Mouse (Mus musculus): ENCODE results near the gene Ggt5.

The Ggt5 gene

DNA sequence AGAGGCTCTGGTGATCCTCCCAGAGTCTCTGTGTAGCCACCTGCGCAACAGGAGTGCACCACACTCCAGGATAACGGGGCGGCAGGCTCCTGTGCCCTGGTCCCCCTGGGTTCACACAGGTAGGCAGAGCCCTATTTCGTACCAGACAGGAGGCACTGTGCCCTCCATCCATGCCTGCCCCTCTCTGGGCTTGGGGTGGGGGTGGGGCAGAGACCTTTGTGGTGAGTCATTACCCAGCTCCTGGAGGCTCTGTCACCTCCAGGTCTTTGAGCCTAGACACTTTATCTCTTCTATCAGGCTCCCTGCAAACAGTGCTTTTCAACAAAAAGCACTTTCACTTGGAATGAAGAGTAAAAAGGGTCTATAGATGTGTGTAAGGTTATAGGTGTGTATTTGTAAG is 20.3 kb upstream of the Ggt5 start:
- DNase-seq: no peak

DNA sequence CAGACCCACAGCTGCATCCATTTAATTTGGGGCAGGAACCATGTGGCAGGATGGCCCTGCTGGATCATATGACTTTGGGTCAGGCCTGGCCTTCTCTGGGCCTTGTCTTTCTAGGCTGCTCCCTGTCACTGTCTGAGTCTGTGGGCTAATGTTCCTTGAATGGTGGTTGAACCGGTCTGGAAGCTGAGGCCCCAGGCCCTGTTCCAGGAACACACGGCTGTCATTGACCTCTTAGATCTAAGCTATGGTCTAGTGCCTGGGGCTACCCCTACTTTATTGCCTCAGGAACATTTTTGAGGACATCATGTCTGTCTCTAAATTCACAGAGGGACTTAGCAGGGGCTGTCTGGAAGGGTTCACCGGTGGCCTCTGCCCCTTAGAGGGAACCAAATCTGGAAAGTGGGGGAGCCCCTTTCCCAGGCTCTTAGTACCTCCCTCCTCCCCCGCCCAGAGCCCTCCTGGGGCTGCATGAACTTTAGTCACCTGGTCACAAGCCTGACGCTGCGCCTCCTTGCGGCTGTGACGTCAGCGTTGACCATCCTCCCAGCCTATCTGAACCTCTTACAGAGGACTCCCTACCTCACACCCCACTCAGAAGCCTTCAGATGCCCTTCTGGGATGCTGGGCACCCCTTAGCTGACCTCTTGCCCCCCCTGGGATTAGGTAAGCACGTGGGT is 18.0 kb upstream of the Ggt5 start:
- peak; percentile 84 for DNase-seq

DNA sequence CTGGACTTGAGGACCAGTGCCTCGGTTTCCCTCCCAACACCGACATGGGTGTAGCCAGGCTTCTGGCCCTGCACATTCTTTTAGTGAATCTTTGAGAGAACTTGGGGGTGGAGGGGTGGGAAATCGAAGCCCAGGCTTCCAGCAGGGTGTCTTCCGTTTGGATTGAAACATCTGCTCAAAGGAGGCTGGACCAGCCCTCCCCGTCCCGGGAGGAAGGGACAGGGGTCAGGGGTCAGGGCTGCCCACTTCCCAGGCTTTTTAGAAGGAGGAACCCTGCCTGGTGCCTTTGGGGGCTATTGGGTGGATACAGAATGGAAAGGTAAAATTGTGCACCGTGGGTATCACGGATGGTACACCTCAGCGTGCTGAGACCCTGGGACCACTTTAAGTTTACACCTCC is 17.2 kb upstream of the Ggt5 start:
- no peak for DNase-seq

DNA sequence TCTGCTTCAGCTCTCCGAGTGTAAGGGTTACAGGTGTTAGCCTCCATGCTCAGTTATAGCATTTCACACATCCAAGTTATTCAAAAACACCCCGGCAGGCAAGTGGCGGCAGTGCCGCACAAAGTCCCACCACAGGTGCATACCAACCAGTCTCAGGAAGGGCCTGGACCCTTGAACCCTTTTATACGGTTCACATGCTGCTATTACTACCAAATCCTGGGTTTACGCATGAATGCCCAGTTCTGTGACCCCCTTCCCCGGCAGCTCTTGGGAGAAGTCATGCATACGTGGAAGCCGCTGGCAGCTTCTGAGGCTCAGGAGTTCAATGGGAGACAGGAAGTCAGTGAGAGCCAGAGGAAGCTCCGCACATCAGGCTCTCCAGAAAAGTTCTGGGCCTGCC is 16.0 kb upstream of the Ggt5 start:
- peak; percentile 86 for DNase-seq

DNA sequence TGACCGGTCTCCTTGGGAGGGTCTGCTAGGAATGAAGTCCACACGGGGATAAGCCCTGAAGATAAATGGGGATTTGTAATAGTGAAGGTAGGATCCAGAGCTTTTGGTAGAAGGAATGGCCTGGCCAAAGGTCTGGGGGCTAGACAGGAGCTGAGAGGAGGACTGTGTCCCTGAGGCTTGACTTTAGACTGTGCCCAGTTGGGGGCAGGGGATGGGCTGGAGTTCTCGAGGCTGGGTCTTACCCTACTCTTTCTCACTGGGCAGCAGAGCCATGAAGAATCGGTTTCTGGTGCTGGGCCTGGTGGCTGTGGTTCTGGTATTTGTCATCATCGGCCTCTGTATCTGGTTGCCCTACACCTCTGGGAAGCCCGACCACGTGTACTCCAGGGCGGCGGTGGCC is 15.2 kb upstream of the Ggt5 start:
- peak; percentile 51 for DNase-seq

DNA sequence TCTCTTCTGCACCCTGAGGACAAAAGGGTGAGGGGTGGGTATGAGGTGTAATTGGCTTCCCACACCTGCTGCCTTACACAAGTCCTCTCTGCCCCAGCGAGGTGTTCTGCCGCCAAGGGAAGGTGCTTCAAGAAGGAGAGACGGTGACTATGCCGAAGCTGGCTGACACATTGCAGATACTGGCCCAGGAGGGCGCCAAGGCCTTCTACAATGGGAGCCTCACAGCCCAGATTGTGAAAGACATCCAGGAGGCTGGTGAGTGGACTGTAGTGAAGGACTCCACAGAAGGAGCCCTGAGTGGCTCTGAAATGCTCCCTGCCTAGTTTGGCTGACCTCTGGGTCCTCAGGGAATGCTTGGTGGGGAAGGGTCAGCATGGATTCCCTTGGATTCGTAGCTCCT is 10.0 kb upstream of the Ggt5 start:
- DNase-seq: no peak

DNA sequence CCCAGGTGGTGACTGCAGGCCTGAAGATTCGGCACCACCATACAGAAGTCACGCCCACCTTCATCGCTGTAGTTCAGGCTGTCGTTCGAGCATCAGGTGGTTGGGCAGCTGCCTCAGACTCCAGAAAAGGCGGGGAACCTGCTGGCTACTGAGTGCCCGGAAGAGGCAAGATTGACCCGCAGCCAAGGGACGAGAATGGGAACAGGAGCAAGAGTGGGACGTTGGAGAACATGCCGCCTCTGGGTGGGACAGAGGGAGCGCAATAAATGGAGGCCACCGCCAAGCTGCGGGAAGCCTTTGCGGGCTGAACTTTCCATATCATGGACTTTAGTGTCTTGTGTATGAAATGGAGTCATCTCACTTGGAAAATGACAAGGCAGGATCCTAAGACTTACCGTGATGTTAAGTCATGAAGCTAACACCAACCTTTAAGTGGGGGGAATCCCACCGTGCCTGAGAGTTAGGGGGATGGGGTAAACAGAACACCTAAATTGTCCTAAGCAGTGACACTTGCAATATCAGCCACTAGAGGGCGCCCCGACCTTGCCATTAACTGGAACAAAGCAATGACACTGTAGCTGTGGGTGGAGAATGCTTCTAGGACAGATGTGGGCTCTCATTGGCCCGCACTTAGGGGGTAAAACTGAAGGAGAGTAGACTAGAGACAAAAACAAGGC is 3.1 kb upstream of the Ggt5 start:
- DNase-seq: peak; percentile 88

DNA sequence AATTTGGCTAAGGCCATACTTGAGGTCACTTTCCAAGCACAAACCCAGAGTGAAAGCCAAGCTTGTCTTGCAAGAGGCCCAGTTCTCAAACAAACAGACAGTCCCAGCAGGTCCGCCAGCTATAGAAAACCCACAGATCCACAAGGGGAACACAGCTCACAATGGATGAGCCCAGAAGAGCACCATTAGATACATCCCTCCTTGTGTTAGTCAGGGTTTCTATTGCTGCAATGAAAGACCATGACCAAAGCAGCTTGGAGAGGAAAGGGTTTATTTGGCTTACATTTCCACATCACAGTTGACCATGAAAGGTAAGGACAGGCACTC is 2.6 kb upstream of the Ggt5 start:
- DNase-seq: no peak

DNA sequence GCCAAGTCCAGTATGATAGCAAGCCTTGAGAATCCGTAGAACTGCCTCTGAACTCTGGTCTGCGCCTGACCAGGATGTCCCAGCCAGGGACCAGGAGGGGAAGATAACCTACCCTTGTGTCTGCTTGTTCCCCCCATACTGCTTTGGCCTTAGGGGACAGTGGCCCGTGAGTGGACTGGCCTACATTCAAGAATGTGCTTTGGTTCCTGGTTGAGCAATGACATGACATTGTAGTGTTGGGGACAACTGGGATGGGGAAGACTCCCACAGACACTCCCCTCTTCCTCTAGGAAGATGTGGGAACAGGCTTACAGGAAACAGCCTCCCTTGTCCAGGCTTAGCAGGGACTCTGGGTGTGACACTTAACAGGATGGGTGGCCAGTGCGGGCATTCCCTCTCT is 1.4 kb upstream of the Ggt5 start:
- peak; percentile 32 for DNase-seq

DNA sequence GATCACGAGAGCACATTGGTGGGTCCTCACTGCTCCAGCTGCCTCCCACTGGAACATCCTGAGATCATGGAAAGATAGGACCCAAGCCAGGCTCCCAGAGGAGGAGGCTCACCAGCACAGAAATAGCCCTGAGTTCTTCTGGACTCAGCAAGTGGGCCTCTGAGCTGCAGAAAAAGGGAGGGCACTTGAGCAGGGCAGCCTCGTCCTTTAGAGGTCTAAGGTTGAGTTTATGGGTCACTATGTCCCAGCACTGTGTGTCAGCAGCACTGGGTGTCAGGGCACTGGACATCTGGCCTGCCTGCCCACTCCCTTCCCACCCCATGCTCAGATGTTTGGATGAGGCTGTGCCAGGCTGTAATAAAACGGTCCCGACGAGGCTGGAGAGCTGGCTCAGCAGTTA is 804 bp upstream of the Ggt5 start:
- DNase-seq: peak; percentile 66

DNA sequence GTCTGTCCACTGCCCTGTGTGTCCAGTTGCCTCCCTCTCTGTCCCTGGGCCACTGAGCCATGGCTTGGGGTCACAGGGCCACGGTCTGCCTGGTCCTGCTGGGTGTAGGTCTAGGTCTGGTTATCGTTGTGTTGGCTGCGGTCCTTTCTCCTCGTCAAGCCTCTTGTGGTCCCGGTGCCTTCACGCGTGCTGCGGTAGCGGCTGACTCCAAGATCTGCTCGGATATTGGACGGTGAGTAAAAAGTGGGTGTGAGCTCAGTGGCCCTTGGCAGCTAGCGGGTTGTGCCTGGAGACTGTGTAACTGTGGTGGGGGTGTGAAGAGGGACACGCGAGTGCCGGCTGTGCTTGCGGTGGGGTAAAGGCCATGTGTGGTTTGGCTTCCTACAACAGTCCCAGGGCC is 511 bp downstream of the Ggt5 start:
- peak; percentile 50 for DNase-seq

DNA sequence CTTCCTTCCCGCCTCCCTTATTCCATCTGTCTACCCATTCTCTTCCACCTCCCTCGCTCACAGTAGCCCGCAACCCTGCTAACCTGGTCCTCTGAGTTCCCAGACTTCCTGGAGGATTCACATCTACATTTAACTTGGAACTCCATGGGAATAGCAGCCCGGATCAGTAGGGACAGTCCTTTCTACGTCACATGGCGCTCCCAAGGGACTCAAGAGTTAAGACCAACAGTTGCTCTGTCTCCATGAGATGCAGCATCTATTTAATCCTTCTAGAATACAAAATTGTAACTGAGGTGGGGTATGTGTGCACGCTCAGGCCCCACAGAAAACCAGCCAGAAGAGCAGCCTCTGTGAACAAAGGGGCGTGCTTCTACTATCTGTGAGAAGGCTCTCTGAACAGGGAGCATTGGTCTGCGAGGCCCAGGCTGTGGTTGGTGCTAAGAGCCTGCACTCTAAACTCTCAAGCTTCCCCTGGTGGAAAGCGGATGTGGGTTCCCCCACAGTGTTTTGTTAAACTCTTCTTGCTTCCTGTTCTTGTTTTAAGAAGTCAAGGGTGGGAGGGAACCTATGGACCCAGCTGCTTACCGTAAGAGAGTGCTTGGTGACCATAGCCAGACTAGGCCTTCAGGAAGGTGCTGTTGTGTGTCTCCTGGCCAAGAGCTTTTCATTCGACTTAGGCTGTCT is 2.2 kb downstream of the Ggt5 start:
- DNase-seq: peak; percentile 57

DNA sequence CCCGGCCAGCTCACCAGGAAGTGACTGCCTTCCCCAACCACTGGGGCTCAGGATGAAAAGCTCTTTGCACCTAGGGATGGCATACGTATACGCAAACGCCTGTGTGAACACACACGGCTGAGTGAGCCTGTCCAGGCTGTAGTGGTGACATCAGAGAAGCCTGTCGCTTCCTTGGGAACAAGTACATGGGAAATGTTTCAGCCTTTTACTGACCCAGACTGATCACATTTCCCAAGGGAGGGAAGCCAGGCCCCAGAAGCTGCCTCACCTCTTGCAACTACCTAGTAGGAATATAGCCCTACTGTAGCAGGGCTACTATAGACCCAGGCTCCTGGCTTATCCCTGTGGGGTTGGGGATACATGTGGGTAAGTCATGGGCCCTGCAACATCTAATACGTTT is 3.4 kb downstream of the Ggt5 start:
- DNase-seq: no peak

DNA sequence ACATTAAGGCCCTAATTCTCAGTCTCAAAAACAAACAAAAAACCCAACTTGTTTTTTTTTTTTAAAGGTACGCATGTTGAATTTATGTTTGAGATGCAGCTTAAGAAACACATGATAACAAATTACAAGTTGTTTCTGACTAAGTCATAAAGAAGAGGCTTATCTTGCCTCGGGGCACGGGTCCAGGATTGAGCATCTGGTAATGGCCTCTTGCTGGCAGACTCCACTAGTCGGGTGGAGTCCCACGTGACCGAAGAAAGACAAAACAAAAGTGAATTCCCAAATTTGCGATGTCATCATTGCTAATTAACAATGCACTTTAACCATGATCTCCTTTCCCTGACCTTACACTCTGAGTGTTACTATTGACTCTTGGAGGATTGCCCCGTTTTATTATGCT is 6.8 kb downstream of the Ggt5 start:
- peak; percentile 61 for DNase-seq

DNA sequence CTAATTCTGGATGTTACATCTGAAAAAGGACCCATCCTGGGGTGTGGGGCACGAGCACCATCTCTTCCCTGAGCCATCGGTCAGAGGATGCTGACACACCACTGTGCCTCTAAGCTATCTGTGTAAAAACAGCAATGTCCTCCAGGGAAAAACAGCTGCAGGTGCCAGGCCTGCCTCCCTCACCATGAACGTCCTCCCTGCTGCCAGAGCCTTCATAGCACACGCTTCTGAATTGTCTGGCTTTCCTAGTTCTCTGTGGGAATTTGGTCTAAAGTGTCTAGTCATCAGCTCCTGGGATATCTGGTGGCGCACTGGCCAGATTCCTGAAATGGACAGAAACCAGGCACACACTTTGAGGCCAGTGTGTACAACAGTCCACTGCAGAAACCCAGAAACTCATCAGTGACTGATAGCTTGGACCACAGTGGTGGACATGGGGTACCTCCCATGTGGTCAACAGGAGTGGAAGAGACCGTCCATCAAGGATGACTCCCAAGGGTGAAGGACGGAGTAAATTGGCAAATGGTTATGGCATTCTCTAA is 11.1 kb downstream of the Ggt5 start:
- no peak for DNase-seq

DNA sequence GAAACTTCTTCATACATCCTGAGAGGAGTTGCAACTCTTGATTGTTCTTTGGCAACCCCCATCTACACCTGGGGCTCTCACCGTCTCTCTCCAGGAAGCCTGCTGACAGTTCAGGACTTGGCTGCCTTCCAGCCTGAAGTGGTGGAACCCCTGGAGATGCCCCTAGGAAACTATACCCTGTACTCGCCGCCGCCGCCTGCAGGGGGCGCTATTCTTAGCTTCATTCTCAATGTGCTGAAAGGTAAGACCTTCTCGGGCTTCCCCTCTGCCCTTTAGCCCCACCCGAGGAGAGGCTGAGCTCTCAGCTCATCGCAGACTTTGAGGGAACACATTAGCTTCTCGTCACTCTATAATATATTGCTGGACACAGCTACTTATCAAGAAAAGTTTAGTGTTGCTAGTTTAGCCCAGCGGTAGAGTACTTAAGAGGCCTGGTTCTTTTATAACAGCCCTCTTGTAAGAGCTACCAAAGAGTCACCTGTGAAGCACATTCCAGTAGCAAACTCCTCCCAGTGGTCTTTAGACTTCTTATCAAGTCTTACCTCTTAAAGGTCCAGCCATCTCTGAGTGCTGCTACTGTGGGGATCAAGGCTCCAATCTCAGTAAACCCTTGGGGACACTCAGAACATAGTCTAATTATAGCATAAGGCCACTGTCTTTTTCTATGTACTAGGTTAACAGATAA is 16.2 kb downstream of the Ggt5 start:
- DNase-seq: no peak

DNA sequence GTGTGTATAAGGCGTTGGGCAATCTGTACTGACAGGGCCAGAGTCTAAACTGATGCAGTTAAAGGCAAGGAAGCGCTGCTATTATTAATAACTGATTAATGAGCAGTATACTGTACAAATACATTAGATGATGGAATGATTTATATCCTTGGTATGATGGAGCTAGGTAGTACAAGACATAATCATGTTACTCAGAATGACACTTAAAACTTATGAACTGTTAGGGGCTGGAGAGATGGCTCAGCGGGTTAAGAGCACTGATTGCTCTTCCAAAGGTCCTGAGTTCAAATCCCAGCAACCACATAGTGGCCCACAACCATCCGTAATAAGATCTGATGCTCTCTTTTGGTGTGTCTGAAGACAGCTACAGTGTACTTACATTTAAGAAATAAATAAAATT is 18.1 kb downstream of the Ggt5 start:
- no peak for DNase-seq

DNA sequence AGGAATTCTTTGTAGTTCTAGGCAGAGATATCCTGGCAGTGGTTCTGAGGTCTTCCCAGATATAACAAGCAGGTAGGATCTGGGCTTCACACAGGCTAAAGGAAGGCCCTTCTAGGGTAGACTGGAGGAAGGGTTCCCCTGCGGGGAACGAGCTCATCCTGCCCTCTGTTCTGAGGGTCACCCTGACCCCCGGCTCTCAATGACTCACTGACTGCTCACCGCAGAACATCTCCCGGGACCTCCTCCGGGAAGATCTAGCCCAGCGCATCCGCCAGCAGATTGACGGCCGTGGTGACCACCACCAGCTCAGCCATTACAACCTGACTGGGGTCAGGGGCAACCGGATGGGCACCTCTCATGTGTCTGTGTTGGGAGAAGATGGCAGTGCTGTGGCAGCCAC is 19.8 kb downstream of the Ggt5 start:
- no peak for DNase-seq

DNA sequence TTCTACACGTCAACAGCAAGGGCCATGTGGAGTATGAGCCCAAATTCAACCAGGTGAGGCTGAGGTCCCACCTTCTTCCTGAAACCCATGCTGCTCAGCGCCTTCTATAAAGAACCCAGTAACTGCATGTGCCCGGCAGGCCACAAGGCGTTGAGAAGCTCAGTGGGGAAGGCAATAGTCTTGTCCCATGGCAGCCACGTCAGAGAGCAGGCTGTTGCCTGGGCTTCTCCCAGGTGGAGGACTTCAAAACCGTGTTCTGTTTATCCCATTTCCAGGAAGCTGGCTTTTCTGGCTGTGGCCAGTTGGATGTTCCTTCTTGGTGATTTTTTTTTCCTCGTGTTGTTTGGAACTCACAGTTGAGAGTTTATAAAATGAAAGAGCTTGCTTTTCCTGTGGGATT is 21.3 kb downstream of the Ggt5 start:
- no peak for DNase-seq

DNA sequence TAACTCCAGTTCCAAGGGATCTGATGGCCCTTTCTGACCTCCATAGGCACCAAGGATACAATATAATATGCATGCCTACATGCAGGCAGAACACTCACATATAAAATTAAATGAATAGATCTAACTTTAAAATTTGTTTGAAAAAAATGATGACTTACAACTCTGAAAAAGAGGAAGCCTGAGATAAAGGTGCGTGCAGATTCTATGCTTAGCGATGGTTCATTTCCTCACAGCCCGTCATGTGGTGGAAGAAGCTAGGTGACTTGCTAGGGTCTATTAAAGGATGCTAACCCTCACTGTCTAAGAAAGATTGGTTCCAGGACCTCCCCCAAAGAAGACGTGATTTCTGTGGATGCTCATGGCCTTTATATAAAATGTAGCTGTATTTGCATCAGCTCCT is 26.9 kb downstream of the Ggt5 start:
- DNase-seq: no peak

DNA sequence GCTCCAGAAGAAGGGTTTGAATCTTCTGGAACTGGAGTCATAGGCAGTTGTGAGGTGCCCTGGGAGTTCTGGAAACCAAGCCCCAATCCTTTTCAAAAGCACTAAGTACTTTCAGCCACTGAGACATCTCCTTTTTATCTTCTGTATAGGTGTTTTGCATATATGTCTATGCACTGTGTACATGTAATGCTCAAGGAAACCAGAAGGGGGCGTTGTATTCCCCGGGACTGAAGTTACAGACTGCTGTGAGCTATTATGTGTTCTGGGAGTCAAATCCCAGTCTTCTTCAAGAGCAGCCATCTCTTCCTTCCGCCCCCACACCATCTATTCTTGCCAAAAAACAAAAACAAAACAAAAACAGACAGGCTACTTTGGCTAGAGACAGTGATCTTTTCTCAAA is 31.7 kb downstream of the Ggt5 start:
- no peak for DNase-seq

DNA sequence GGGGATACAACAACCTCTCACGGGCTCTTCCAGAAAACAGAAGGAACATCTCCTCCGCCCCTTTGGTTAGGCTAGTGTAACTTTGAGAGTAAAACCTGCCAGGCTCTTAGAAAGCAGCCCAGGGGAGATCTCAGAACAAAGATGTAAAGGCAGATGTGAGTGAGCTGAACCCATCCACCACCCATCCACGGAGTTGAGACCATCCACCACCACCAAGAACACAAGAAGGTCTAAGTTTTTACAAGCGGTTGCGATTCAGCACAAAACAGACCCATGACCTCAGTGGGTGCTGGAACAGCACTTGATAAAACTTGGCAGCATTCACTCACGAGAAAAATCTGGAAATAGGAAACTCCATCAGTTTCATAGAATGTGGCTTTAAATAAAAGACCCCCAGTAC is 36.8 kb downstream of the Ggt5 start:
- no peak for DNase-seq

DNA sequence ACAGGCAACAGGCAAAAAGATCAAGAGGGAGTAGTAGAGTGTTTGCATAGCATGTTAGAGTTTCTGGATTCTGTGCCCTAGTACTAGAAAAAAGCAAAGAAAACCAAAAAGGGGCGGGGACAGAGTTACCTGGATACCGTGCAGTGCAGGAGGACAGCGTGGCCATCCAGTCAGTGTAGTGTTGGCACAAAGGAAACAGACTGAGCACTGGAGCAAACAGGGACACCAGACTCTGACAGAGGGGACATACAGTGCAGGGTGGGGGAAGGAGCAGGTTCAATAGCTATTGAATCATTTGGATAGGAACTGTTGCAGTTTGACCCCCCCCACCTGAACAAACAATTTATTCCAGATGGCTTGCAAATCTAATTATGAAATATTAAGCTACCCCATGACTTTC is 37.9 kb downstream of the Ggt5 start:
- DNase-seq: no peak

DNA sequence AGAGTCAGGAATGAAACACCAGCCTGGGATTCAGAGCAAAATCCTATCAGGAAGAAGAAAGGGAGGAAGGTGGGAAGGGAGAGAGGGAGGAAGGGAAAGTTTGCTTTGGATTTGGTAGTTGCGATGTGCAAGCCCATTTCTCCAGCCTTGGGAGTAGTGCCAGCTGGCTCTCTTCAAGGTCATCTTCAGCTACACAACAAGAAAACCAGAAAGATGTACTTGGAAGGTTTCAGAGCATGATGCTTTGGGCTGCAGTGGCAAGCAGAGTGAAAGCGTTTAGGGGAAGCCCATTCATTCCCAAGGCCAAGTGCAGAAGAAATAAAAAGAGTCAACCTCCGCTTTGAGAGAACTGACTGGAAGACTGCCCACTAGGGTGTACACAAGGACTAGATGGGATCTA is 38.4 kb downstream of the Ggt5 start:
- no peak for DNase-seq

All from kidney, postnatal 14 days (tissue).